Mouse (Mus musculus): ENCODE data around the gene Rab37.

The Rab37 gene

GRCm38 (mm10) chr11:115138597-115139262, 47.5 kb downstream of the Rab37 start:
- DNase-seq, result no peak

GRCm38 (mm10) chr11:115141970-115142369, 50.7 kb downstream of the Rab37 start:
- no peak for DNase-seq

DNA sequence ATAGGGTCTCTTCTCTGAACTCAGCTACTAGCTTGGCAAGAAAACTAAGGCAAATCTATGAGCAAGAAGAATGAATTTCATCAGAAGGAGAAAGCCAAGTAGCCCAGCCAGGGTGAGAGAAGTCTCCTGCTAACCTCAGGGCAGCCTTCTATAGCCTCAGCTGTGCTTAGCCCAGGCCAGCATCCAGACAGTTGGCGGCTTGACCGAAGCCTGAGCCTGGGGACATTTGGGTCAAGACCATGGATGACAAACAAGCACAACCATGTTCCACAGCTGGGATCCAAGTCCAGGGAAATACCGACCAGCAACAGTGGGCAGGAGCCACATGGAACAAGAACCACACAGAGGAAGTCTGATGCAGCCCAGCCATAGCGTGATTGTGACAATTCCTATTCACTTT, 56.6 kb downstream of the Rab37 start:
- no peak for DNase-seq

DNA sequence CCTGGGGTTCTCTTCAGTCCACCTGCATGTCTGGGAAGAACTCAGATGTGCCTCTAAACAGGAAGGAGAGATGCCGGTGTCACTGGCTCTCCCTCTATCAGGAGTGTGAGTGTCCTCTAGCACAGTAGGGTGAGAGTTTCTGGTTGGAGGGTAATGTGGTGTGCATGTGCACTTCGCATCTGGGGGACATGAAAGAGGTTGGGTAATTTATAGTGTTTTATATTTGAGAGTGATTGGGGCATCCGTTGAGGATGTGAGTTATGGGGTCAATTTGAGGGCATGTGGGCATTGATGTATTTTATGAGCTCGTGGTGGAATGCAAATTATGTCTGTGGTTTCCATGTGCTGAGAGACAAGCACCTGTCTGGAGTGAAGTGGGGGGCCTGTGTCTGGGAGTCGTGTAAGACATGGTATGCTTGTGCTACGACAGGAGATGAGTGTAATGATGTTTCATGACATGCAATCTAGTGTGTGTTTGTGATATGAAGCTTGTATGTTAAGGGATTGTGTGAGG, 59.6 kb downstream of the Rab37 start:
- DNase-seq, result no peak

GRCm38 (mm10) chr11:115151755-115152429, 60.7 kb downstream of the Rab37 start:
- DNase-seq, result peak; percentile 81 to 82

DNA sequence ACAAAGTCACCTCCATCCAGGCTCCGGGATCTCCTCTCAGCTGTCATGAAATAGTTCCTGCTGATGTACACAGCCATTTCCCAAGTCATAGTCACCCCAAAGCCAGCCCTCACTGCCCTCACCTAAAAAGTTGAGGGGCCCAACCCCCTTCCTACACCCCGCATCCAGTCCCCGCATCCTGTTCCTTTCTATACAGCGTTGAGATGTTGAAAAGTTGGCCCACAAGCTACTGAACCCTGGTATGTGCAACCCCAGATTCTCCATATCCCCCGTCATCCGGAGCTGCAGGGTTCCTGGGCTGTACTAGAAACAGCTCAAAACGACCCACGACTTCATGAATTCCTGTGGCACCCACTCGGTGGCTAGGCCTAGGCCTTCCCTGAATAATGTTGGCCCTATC, 61.9 kb downstream of the Rab37 start:
- no peak for DNase-seq

DNA sequence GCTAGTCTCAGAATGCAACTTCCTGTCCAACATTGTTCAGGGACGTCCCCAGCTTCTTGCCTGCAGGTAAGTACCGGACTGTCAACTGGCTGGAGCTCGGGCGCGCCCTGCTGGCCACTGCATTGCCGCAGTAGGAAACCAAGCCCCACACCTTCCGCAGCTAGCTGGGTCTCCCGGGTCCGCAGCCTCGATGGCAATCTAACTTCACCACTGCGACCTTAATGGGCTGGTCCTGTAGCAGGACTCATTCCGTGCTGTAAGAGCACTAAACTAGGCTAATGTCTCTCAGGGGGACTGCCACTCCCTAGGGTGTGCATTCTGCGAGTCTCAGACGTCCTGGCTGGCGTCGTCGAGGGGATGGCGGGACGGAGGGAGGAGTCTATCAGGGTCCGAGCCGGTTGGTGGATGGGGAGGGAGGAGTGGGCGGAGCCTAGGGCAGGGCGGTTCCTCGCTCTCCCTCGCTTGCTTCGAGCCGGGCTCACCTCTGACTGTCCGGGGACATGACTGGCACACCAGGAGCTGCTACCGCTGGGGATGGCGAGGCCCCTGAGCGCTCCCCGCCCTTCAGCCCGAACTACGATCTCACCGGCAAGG, 62.6 kb downstream of the Rab37 start:
- peak; percentile 85 to 86 for DNase-seq

- no peak for DNase-seq
Measured at GRCm38 (mm10) chr11:115155053-115155634, 63.9 kb downstream of the Rab37 start.

DNA sequence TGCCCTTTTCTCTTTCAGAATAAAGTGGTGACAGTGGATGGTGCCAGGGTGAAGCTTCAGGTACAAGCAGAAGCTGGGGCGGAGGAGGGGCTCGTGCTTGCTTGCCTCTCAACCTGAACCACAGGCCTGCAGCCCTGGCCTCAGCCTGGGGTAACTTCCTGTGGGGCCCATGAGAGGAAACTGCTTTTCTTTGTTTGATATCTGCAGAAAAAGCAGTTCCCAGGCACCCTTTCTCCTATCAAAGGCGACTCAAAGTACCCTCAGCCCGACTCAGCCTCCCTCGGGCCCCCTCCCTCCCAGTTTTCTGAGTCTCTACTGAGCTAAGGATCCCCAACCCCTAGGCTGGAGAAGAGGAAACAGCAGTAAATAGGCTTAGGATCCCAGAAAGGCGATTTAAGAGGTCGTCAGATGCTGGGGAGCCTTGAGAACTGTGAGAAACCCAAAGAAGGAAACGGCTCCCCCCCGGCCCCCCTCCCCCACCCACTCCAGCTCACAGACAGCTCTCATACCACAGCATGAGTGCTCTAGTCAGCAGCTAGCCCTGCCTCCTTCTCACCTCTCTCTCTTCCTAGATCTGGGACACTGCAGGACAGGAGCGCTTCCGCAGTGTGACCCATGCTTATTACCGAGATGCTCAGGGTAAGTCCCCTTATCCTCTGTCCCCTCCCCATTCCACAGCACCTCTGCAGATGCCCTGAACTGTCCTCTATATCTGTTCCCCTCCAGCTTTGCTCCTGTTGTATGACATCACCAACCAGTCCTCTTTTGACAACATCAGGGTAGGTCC, 66.9 kb downstream of the Rab37 start:
- DNase-seq, result no peak

GRCm38 (mm10) chr11:115160016-115160797, 69.0 kb downstream of the Rab37 start:
- peak; percentile 91 to 97 for DNase-seq

DNA sequence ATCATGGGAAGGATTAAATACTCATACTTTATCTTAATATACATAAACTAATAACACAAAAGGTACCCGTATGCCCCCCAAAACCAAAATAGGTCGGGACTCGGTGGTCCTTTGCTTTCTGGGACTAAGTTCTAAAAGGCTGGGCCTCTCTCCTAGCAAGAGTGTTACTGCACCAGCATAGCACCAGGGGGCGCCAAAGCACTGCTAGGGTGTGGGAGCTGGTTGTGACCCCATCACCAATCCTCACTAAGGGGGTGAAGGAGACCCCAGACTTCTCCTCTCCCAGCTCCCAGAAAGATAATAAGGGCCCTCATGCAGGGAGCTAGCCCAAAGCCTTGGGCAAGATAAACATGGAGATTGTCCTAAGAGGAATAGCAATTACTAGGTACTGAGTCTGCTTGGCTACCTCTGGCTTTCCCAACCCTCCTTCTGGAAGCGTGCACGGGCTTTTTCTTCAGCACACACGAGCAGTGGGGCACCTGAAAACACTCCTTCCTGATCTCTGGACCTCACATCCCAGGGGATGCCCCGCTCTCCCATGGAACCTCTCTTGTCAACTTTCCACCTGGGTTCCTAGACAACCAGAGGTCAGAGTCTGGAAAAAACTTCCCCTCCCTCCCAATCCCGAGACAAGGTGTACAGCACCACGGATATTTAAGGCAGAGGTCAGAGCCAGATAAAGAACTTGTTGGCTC, 69.8 kb downstream of the Rab37 start:
- peak; percentile 81 to 85 for DNase-seq

GRCm38 (mm10) chr11:115161578-115162204, 70.5 kb downstream of the Rab37 start:
- no peak for DNase-seq

DNA sequence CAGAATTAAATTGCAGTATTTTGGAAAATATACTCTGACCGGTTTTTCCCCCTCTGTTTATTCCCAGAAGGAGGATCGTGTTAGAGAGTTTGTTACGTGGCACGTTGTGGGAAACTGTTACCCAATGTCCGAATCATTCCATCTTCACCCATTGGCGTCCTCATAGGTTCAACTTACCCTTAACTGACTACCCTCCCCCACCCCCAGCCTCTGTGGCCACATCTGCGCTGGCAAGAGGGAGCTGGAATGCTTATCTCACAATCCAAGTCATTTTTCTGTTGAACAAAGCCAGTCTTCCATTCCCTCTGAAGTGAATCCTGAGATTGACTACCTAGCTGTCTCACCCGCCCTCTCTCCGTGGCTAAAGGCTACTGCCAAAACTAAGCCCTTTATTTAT, 71.0 kb downstream of the Rab37 start:
- no peak for DNase-seq

DNA sequence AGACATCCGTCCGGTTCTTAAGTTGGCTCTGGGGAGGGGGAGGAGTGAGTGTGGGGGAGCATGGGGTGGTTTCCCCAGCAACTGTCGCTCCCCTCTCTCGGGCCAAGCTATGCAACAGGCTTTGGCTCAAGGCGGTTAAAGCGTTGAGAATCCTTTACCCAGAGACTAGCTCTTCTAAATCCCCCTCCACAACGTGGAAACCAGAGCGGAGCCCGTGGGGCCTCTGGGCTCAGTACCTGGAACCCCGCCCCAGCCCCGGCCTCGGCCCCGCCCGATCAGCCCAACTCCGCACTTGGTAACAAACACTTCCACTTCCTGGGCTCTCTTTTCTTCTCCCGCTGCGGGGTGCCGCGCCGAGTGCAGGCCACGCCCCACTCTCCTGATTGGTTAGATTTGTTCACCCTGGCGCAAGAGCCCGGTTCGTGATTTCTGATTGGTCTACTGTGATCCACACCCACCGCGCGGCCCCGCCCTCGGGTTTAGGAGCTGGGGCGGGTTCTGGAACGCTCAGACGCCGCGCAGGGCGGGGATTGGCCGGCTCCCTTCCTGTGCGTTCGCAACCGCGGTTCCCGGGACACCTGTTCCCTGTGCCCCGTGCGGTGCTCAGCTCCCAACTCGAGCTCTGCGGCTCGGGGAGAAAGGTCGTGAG, 71.7 kb downstream of the Rab37 start, which contains the start of gene Slc9a3r1:
Gene Slc9a3r1 (plus strand): TSS at position 510 of the 649 bp plus-strand sequence.
- DNase-seq, result peak; percentile 99

- DNase-seq, result peak in 1 of 2 experiments; percentile 52
Measured at GRCm38 (mm10) chr11:115163568-115164150, 72.4 kb downstream of the Rab37 start.

GRCm38 (mm10) chr11:115164341-115164975, 73.2 kb downstream of the Rab37 start:
- DNase-seq, result no peak

- peak; percentile 61 to 62 for DNase-seq
Measured at GRCm38 (mm10) chr11:115164976-115165374, 73.7 kb downstream of the Rab37 start.

DNA sequence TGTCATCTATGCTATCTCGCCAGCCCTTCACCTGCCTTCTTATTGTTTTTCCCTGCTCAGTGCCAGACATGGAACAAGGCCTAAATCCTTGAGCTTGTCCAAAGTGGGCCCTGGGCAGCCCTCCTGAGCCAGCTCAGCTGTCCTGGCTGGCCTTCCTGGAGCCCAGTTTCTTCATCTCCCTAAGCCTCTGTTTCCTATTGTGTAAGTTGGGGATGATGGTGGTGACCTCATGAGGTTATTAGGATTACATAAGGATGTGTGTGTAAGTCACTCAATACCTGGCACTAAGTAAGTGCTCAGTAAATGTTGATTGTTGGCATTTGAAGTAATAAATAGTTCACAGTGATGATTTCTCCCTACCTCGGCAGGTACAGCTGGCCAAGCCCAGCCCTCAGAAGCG, 75.5 kb downstream of the Rab37 start:
- no peak for DNase-seq

DNA sequence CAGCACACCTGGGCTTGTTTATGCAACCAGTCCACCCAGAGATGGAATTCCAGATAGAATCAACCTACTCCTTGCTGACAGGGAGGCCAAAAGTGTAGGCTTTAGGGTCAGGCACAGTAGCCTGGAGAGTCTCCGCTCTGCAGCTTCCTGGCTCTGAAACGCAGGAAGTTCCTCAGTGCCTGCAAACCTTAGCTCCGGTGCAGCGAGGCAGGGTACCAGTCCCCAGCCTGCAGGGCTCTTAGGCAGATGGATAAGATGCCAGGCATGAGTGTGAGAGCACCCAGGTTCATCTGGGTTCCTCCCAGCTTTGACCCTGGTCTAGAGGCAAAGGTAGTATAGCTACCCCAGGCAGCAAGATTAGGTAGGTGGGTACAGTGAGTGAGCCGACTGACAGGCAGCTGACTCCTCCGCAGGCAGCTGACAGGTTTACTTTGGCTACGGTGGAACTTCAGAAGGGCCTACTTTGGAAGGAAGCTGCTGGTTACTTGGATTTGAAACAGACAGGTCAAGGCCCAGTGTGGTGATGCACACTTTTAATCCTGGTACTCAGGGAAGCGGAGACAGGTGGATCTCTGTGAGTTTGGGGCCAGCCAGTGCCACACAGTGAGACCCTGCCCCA, 76.5 kb downstream of the Rab37 start:
- DNase-seq, result no peak
